Mouse (Mus musculus) myocyte (in vitro differentiated cells): ENCODE measurements at regions not wholly inside any gene's neighbourhood (a gene's known extent, or its start where the extent isn't known, plus 50 kb on each side); places are given as distances from the start of the nearest gene placed in this dataset.

ENCODE experiments used
- CEBPB ChIP-seq: IDR thresholded peaks from 2 replicates; pipeline ENCODE4 v1.6.1; 2011; ENCODE audit warnings: mild to moderate bottlenecking, moderate library complexity; ENCODE audit not compliant: poor library complexity, insufficient read depth, severe bottlenecking
- E2F4 ChIP-seq: IDR thresholded peaks from one replicate; pipeline ENCODE4 v1.6.1; 2011; ENCODE audit warnings: mild to moderate bottlenecking, control low read depth, moderate library complexity; ENCODE audit not compliant: insufficient read depth
- MYOD1 ChIP-seq, 3 experiments: IDR thresholded peaks; one replicate each; pipeline ENCODE4 v1.6.1; 2011; ENCODE audit warnings: control low read depth in 2 of 3, low read depth in 2 of 3, mild to moderate bottlenecking in 2 of 3, moderate library complexity in 1 of 3; ENCODE audit not compliant: insufficient read length in 2 of 3, control insufficient read depth in 1 of 3
- POLR2A ChIP-seq: IDR thresholded peaks from one replicate; pipeline ENCODE4 v1.6.1; 2011; ENCODE audit warnings: low read depth, mild to moderate bottlenecking, control low read depth, moderate library complexity; ENCODE audit not compliant: insufficient read length
- POLR2AphosphoS2 ChIP-seq: IDR thresholded peaks from one replicate; pipeline ENCODE4 v1.6.1; 2011; ENCODE audit warnings: low read depth, control low read depth; ENCODE audit not compliant: insufficient read length
- TCF12 ChIP-seq: IDR thresholded peaks from one replicate; pipeline ENCODE4 v1.6.1; 2011; ENCODE audit warnings: mild to moderate bottlenecking, control low read depth; ENCODE audit not compliant: poor library complexity, insufficient read depth, severe bottlenecking
- USF1 ChIP-seq: IDR thresholded peaks from one replicate; pipeline ENCODE4 v1.6.1; 2011; ENCODE audit warnings: low read depth, mild to moderate bottlenecking, control low read depth, moderate library complexity

- TF ChIP-seq POLR2AphosphoS2 (no peak), CEBPB (no peak), TCF12 (no peak), USF1 (no peak), MYOD1 (IDR thresholded peaks at IDR 0.05; ENCODE audit: control insufficient read depth in 1 of 3, insufficient read length in 2 of 3, low read depth in 2 of 3) (no peak), POLR2A (no peak), E2F4 (no peak)
Observed at GRCm38 (mm10) chr6:84320586-84320985, 273.1 kb downstream of the Cyp26b1 start.
